Mouse (Mus musculus): ENCODE measurements around the gene Apoe. TPM values are rescaled to one million over a fixed set of nuclear protein-coding genes. Genes with fewer than 3 reads are reported as not detected.

Apoe gene
- polyA plus RNA-seq, 2 experiments: 365 to 413 TPM

GRCm38 (mm10) chr7:19673083-19673699 is 25.8 kb downstream of the Apoe start:
- Histone ChIP-seq H3K9me3 (ENCODE audit: control insufficient read depth, low read length) (no peaks in the 10 kb centered on the region), H3K27me3 (ENCODE audit: control insufficient read depth, insufficient read depth, low read length) (no peaks in the 10 kb centered on the region), H3K9ac (ENCODE audit: low read depth, low read length, severe bottlenecking) (no peak overlapping the region), H3K4me1 (ENCODE audit: control insufficient read depth, insufficient read depth, low read length) (peaks cover 4% of the 10 kb centered on the region; the same call in 1 of the 2 replicates), H3K4me2 (replicated peaks; ENCODE audit: low read depth, low read length, severe bottlenecking) (no peak overlapping the region), H3K27ac (replicated peaks; ENCODE audit: low read depth, low read length) (no peak overlapping the region), H3K36me3 (ENCODE audit: control insufficient read depth, insufficient read depth, low read length) (no peaks in the 10 kb centered on the region), H3K4me3 (replicated peaks; ENCODE audit: low read length) (no peak overlapping the region)
- no peak for TF ChIP-seq POLR2A (IDR thresholded peaks at IDR 0.05; ENCODE audit: borderline replicate concordance, extremely low read depth, insufficient read depth, insufficient read length)
- no peak for ATAC-seq (ENCODE audit: low FRiP score, low read depth)
- no peak for DNase-seq (ENCODE audit: low spot score)
- 65% methylated on average over 14 of the region's 14 CpGs for WGBS

GRCm38 (mm10) chr7:19671511-19671910 is 27.5 kb downstream of the Apoe start:
- no peak for ATAC-seq (ENCODE audit: low FRiP score, low read depth)
- Histone ChIP-seq H3K4me1 (ENCODE audit: control insufficient read depth, insufficient read depth, low read length) (peaks cover 4% of the 10 kb centered on the region; the same call in 1 of the 2 replicates), H3K27ac (replicated peaks; ENCODE audit: low read depth, low read length) (no peak overlapping the region), H3K36me3 (ENCODE audit: control insufficient read depth, insufficient read depth, low read length) (no peaks in the 10 kb centered on the region), H3K9ac (ENCODE audit: low read depth, low read length, severe bottlenecking) (no peak overlapping the region), H3K4me3 (replicated peaks; ENCODE audit: low read length) (no peak overlapping the region), H3K9me3 (ENCODE audit: control insufficient read depth, low read length) (no peaks in the 10 kb centered on the region), H3K4me2 (replicated peaks; ENCODE audit: low read depth, low read length, severe bottlenecking) (no peak overlapping the region), H3K27me3 (ENCODE audit: control insufficient read depth, insufficient read depth, low read length) (no peaks in the 10 kb centered on the region)
- WGBS: 57% methylated on average over 10 of the region's 10 CpGs
- no peak for DNase-seq (ENCODE audit: low spot score)
- TF ChIP-seq POLR2A (IDR thresholded peaks at IDR 0.05; ENCODE audit: borderline replicate concordance, extremely low read depth, insufficient read depth, insufficient read length): no peak

DNA sequence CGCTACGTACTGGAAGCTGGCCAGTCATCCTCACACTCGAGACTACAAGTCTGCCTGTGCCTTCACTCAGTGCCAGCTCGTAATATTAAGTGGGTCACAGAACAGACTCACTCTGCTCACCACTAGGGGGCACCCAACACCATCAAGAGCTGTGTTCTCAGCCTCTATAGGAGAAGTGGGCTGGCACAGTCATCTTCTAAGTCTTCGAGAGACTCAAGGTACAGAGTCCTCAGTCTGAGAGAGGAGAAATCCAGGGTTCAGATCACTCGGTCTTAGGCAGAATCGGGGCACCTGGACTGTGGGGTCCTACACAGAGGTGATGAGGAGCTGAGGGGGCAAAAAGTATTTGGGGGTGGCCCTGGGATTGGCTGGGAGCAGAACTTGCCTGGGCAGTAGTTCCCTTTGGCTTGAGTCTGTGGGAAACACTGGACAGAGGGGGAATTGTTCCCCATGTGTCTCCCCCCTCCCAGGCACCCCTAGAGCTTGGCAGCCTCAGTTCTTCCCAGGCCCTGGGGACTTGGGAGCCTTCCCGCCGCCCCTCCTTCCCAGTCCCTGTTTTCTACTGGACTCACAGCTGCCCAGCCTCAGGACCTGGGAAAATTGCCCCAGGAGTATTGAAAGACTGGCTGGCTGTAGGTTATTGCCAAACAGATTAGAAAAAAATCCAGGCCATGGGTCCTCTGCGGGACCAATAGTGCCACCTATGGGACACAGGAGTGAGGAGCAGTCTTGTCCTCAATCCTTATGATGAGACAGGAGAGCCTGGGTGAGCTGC is 29.9 kb downstream of the Apoe start:
- no peak for TF ChIP-seq POLR2A (IDR thresholded peaks at IDR 0.05; ENCODE audit: borderline replicate concordance, extremely low read depth, insufficient read depth, insufficient read length)
- Histone ChIP-seq H3K4me3 (replicated peaks; ENCODE audit: low read length) (no peak overlapping the region), H3K36me3 (ENCODE audit: control insufficient read depth, insufficient read depth, low read length) (no peaks in the 10 kb centered on the region), H3K4me1 (ENCODE audit: control insufficient read depth, insufficient read depth, low read length) (peaks cover 6% of the 10 kb centered on the region), H3K27ac (replicated peaks; ENCODE audit: low read depth, low read length) (0 out of 2 replicates have a peak overlapping the region, but pooled peaks have one; percentile 19), H3K27me3 (ENCODE audit: control insufficient read depth, insufficient read depth, low read length) (no peaks in the 10 kb centered on the region), H3K4me2 (replicated peaks; ENCODE audit: low read depth, low read length, severe bottlenecking) (peak overlapping the region; percentile 35), H3K9me3 (ENCODE audit: control insufficient read depth, low read length) (no peaks in the 10 kb centered on the region), H3K9ac (ENCODE audit: low read depth, low read length, severe bottlenecking) (peak overlapping the region; percentile 38; the same call in 1 of the 2 replicates)
- WGBS: 7% methylated on average over 10 of the region's 10 CpGs
- DNase-seq (ENCODE audit: low spot score): peak; percentile 94
- peak; percentile 50; the same call in 1 of the 2 replicates for ATAC-seq (ENCODE audit: low FRiP score, low read depth)

GRCm38 (mm10) chr7:19667434-19667833 is 31.6 kb downstream of the Apoe start:
- Histone ChIP-seq H3K9ac (ENCODE audit: low read depth, low read length, severe bottlenecking) (no peak overlapping the region), H3K4me3 (replicated peaks; ENCODE audit: low read length) (no peak overlapping the region), H3K4me2 (replicated peaks; ENCODE audit: low read depth, low read length, severe bottlenecking) (no peak overlapping the region), H3K9me3 (ENCODE audit: control insufficient read depth, low read length) (no peaks in the 10 kb centered on the region), H3K27ac (replicated peaks; ENCODE audit: low read depth, low read length) (no peak overlapping the region), H3K4me1 (ENCODE audit: control insufficient read depth, insufficient read depth, low read length) (peaks cover 14% of the 10 kb centered on the region), H3K36me3 (ENCODE audit: control insufficient read depth, insufficient read depth, low read length) (no peaks in the 10 kb centered on the region), H3K27me3 (ENCODE audit: control insufficient read depth, insufficient read depth, low read length) (no peaks in the 10 kb centered on the region)
- 85% methylated on average over 2 of the region's 2 CpGs for WGBS
- TF ChIP-seq POLR2A (IDR thresholded peaks at IDR 0.05; ENCODE audit: borderline replicate concordance, extremely low read depth, insufficient read depth, insufficient read length): no peak
- no peak for ATAC-seq (ENCODE audit: low FRiP score, low read depth)
- DNase-seq (ENCODE audit: low spot score): no peak

GRCm38 (mm10) chr7:19666750-19667149 is 32.2 kb downstream of the Apoe start:
- TF ChIP-seq POLR2A (IDR thresholded peaks at IDR 0.05; ENCODE audit: borderline replicate concordance, extremely low read depth, insufficient read depth, insufficient read length): no peak
- DNase-seq (ENCODE audit: low spot score) (no peak), ATAC-seq (ENCODE audit: low FRiP score, low read depth) (no peak)
- Histone ChIP-seq H3K27ac (replicated peaks; ENCODE audit: low read depth, low read length) (no peak overlapping the region), H3K9ac (ENCODE audit: low read depth, low read length, severe bottlenecking) (no peak overlapping the region), H3K4me3 (replicated peaks; ENCODE audit: low read length) (no peak overlapping the region), H3K36me3 (ENCODE audit: control insufficient read depth, insufficient read depth, low read length) (peaks cover 5% of the 10 kb centered on the region; the same call in 1 of the 2 replicates), H3K27me3 (ENCODE audit: control insufficient read depth, insufficient read depth, low read length) (no peaks in the 10 kb centered on the region), H3K4me1 (ENCODE audit: control insufficient read depth, insufficient read depth, low read length) (peaks cover 14% of the 10 kb centered on the region), H3K9me3 (ENCODE audit: control insufficient read depth, low read length) (no peaks in the 10 kb centered on the region), H3K4me2 (replicated peaks; ENCODE audit: low read depth, low read length, severe bottlenecking) (no peak overlapping the region)
- WGBS: 61% methylated on average over 3 of the region's 3 CpGs

Measured in limb, embryonic 14.5 days (tissue).